Mouse (Mus musculus) thymus, adult 2 months (tissue): Measurements from ENCODE around the gene Taf8. TPM values are rescaled to one million over a fixed set of nuclear protein-coding genes. Genes with fewer than 3 reads are reported as not detected.

Experiments
- DNase-seq: peaks from one replicate; pipeline ENCODE4 v3.0.0; 2021
- H3K27ac ChIP-seq: fragments of 200-500 bp; 2 replicates; pipeline ENCODE4 v1.5.1; 2012; ENCODE audit warnings: low read length, control low read depth; ENCODE audit not compliant: control insufficient read depth, insufficient read depth
- H3K27me3 ChIP-seq: fragments of 200-500 bp; 2 replicates; pipeline ENCODE4 v1.6.1; 2012; ENCODE audit warnings: mild to moderate bottlenecking, low read length, moderate library complexity, mixed read lengths; ENCODE audit not compliant: control insufficient read depth, insufficient read depth
- H3K36me3 ChIP-seq: fragments of 200-500 bp; 2 replicates; pipeline ENCODE4 v1.6.1; 2012; ENCODE audit warnings: mild to moderate bottlenecking, low read length, moderate library complexity; ENCODE audit not compliant: control insufficient read depth, insufficient read depth
- H3K4me1 ChIP-seq: fragments of 200-500 bp; replicated peaks from 2 replicates; pipeline ENCODE4 v1.6.1; 2012; ENCODE audit warnings: low read length; ENCODE audit not compliant: control insufficient read depth, insufficient read depth
- H3K4me3 ChIP-seq: fragments of 200-500 bp; 2 replicates; pipeline ENCODE4 v1.5.1; 2012; ENCODE audit warnings: mild to moderate bottlenecking, low read length, control low read depth, moderate library complexity; ENCODE audit not compliant: control insufficient read depth, insufficient read depth
- CTCF ChIP-seq: fragments of 200-500 bp; IDR thresholded peaks from 2 replicates; pipeline ENCODE4 v1.5.1; 2012; ENCODE audit warnings: mild to moderate bottlenecking, control low read depth, low read length, moderate library complexity, borderline replicate concordance; ENCODE audit not compliant: control insufficient read depth, poor library complexity, insufficient read depth; ENCODE audit errors: extremely low read depth
- POLR2A ChIP-seq: fragments of 200-500 bp; IDR thresholded peaks from 2 replicates; pipeline ENCODE4 v1.6.1; 2012; ENCODE audit warnings: mild to moderate bottlenecking, low read length, control low read depth, moderate library complexity; ENCODE audit not compliant: control insufficient read depth, poor library complexity, insufficient read depth; ENCODE audit errors: extremely low read depth
- WGBS: fragments of 180-500 bp; shearing (Covaris S2); methylation state at CpG from one replicate; pipeline ENCODE4 v1.1.7; 2018; 5-methylcytosine and 5-hydroxymethylcytosine counted together
- polyA plus RNA-seq: library from polyadenylated mRNA; depleted of rRNA; stranded (reverse); fragments of >200 nt; gene quantifications from 2 replicates; pipeline ENCODE4 v1.2.3, GENCODE M21; 2012

Gene Taf8
- polyA plus RNA-seq, 1 experiment: 74.3 TPM

DNA sequence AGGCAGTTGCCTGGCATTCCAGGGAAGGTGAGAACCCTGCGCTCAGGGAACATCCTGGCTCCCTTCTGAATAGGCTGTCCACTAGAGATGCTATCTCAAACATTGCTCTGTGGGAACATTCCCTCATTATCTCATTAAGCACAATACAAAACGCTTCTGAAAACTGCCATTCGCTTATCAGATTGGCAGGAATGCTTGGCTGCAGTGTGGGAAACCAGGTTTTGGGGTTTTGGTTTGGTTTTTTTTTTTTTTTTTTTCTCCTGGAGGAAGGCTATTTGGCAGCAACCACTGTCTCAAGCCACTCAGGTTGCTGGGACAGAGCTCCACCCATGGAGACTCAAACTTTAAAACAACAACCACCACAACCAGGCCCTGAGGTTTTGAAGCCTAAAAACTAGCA lies 22.2 kb downstream of the Taf8 start:
- no peaks in the 10 kb centered on the region for H3K27me3 ChIP-seq
- WGBS: 73% methylated on average over 3 of the region's 3 CpGs
- H3K4me3 ChIP-seq: no peak overlapping the region
- no peak for TF ChIP-seq POLR2A
- TF ChIP-seq CTCF: no peak
- no peak overlapping the region for H3K27ac ChIP-seq
- H3K36me3 ChIP-seq: no peaks in the 10 kb centered on the region
- no peak for DNase-seq
- 0 out of 2 replicates have a peak, but pooled peaks cover 4% of the 10 kb centered on the region for H3K4me1 ChIP-seq

DNA sequence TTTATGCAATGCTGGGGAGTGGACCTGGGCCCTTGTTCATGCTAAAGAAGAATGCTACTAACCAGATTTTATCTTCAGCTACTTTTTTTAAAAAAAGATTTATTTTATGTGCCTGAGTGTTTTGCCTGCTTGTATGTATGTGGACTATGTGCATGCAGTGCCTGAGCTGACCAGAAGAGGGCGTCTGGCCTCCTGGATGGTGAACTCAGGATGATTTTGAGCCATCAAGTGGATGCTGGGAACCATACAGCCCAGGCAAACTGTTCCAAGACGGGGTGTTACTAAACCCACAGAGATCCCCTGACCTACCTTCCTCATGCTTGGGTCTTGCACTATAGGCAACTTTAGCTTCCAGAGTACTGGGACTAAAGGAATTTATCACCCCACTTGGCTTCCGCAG lies 26.4 kb downstream of the Taf8 start:
- WGBS: 67% methylated on average over 3 of the region's 3 CpGs
- no peak for TF ChIP-seq CTCF
- TF ChIP-seq POLR2A: no peak
- DNase-seq: no peak
- Histone ChIP-seq H3K4me3 (no peak overlapping the region), H3K27ac (no peak overlapping the region), H3K4me1 (no peaks in the 10 kb centered on the region), H3K27me3 (no peaks in the 10 kb centered on the region), H3K36me3 (no peaks in the 10 kb centered on the region)

DNA sequence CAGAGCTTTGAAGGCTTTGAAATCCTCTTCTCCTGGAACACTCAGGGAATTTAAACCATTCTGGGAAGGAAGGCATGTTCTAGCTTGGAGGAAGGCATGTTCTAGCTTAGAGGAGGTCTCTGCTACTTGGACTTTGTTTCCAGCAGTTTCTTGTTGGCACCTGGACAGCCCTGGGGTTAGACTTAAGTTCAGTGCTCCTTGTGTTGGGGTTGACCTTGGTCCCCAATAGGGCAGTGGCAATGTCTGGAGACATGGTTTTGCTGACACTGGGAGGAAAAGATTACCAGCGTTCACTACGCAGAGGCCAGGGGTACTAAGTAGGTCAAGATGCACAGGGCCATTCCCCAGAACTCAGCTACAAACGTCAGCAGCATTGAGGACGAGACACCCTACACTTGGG lies 26.9 kb downstream of the Taf8 start:
- no peak for TF ChIP-seq CTCF
- no peak for TF ChIP-seq POLR2A
- Histone ChIP-seq H3K27ac (no peak overlapping the region), H3K4me3 (no peak overlapping the region), H3K4me1 (no peaks in the 10 kb centered on the region), H3K27me3 (no peaks in the 10 kb centered on the region), H3K36me3 (no peaks in the 10 kb centered on the region)
- WGBS: 95% methylated on average over 4 of the region's 4 CpGs
- DNase-seq: no peak

DNA sequence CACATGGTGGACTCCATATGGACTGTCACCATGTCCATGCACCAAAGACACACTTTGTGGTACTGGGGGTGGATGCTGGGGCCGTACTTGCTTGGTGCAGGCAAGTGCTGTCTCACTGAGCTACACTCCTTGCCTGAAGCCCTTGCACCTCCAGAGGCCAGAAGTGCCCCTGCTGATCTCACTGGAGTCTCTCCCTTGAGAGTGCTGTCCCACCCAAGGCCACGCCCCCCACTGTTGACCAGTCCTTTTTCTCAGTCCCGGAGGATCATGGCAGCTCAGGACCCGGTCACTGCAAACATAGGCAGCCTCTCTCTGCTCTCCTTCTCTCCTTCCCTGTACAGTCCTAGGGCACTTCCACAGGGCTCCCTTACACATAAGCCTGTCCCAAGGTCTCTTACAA lies 27.8 kb downstream of the Taf8 start:
- 91% methylated on average over 4 of the region's 4 CpGs for WGBS
- no peak for TF ChIP-seq POLR2A
- TF ChIP-seq CTCF: no peak
- Histone ChIP-seq H3K27me3 (no peaks in the 10 kb centered on the region), H3K36me3 (no peaks in the 10 kb centered on the region), H3K4me1 (no peaks in the 10 kb centered on the region), H3K4me3 (no peak overlapping the region), H3K27ac (no peak overlapping the region)
- no peak for DNase-seq

DNA sequence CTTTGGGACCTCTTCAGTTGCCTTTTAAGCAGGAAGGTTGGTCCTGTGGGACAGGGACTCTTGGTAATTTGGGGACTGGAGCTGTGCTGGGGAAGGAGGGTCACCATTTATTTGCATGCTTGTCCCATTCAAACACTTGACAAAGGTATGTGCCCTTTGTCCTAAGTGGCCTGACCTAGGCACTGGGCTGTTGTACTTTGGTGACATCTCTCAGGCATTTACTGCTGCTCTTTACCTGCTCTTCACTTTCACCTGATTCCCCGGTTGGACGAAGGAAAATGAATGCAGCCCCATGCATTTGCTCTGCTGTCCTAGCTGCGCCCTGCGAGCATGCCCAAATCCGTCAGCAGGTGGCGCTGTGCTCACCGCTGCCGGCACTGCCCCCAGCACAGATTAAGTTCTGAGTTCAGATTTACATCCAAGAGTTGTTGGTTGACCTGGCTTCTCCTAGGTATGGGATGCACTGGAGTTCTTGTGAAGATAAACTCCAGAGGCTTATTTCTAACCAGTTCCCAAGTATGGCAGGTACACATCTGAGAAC lies 28.6 kb downstream of the Taf8 start:
- DNase-seq: peak; percentile 73
- WGBS: 8% methylated on average over 8 of the region's 8 CpGs
- peak; percentile 95 for TF ChIP-seq CTCF
- TF ChIP-seq POLR2A: no peak

DNA sequence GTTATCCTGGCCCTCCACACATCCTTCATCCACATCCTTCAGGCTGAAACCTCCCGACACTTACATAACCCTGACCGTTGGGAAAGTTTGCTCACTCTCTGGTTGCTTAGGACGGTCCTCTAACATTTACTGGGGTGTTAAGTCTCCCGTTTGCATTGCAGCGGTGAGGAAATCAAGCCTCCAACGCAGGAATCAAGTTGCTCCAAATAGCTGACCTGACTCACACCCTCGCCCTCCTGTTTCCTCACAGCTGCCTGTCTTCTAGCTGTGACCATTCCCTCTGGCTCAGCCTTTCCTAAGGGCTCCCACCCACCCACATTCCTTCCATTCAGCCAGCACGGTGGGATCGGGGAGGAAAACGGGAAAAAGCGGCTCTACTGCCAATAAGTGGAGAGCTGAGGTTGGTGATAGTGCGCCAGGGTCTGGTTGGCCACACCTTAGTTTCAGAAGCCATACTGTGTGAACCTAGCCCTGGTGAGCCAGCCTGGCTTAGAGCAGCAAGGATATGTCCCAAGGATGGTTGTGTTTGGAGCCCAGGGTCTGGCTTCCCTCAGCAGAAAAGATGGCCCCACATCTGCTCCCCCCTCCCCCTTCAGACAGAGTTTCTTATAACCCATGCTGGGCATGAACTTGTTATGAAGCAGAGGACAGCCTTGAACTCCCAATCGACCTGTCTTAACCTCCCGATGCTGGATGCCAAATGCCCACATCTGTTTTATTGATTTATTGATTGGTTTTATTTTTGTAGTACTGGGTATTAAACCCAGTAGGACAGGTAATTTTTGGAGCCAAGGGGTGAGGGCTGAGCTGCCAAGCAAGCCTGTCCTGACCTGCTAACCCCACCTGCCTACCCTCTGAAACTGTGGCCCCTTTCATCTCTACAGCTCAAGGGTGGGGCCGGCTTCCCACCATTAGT lies 29.4 kb downstream of the Taf8 start:
- H3K27ac ChIP-seq: no peak overlapping the region
- H3K4me3 ChIP-seq: no peak overlapping the region
- no peak for TF ChIP-seq POLR2A
- no peaks in the 10 kb centered on the region for H3K27me3 ChIP-seq
- no peak for DNase-seq
- WGBS: 73% methylated on average over 15 of the region's 15 CpGs
- H3K36me3 ChIP-seq: no peaks in the 10 kb centered on the region
- 0 out of 2 replicates have a peak, but pooled peaks cover 3% of the 10 kb centered on the region for H3K4me1 ChIP-seq

More for the DNA sequence above, 28.6 kb downstream of the Taf8 start:
- Histone ChIP-seq H3K4me3 (no peak overlapping the region), H3K36me3 (no peaks in the 10 kb centered on the region), H3K4me1 (0 out of 2 replicates have a peak, but pooled peaks cover 1% of the 10 kb centered on the region), H3K27ac (no peak overlapping the region), H3K27me3 (no peaks in the 10 kb centered on the region)
